Mouse (Mus musculus): ENCODE data around the gene Ipcef1.

- no peak for TF ChIP-seq CTCF (IDR thresholded peaks at IDR 0.05)
- TF ChIP-seq EP300 (IDR thresholded peaks at IDR 0.05), result no peak
Measured at GRCm38 (mm10) chr10:6901819-6902393, 150.4 kb downstream of the Ipcef1 start.
